Mouse (Mus musculus) gastrocnemius, postnatal 25 days (tissue): ENCODE measurements around the gene Wdr5b. TPM values are rescaled to one million over a fixed set of nuclear protein-coding genes. Genes with fewer than 3 reads are reported as not detected.
"Not testable (repeated sequence)": the region's sequence is repeated elsewhere in the genome, so short reads cannot be mapped to it uniquely, and the experiment has no call there.

Experiments used
- DNase-seq: peaks from one replicate; pipeline ENCODE4 v3.0.0; 2022
- long read RNA-seq, 2 experiments: library from polyadenylated mRNA; stranded (forward); transcript quantifications; one replicate each; pipeline ENCODE4 v2.0.0; 2021
- total RNA-seq, 2 experiments: library from RNA; stranded (reverse); gene quantifications; 1 replicate in 1 of 2; 2 replicates in 1 of 2; pipeline ENCODE4 v1.2.3; 2021

Wdr5b gene
- 1 to 10 TPM; 1.5 to 2.0 TPM for total RNA-seq
- long read RNA-seq, experiment 1: 0 reads
- long read RNA-seq, experiment 2, transcript Wdr5b-201 (1 exons, 2,739 nt): major isoform, 9 of 9 reads
- long read RNA-seq, experiment 2, partial matches to known transcripts: 0 of 9 reads
- long read RNA-seq, experiment 2, other reads (novel, unspliced or antisense): 0 of 9 reads

GRCm38 (mm10) chr16:36040640-36041624 is at the start of gene Wdr5b:
TSS of gene Wdr5b (plus strand) at chr16:36041190.
- DNase-seq: peak; percentile 93

- no peak for DNase-seq
Measured at GRCm38 (mm10) chr16:35992391-35992790, 48.6 kb upstream of the Wdr5b start.

GRCm38 (mm10) chr16:35993316-35993715 is 47.7 kb upstream of the Wdr5b start:
- DNase-seq: no peak

- not testable (repeated sequence) for DNase-seq
Measured at GRCm38 (mm10) chr16:35998852-35999251, 42.1 kb upstream of the Wdr5b start.

GRCm38 (mm10) chr16:36008396-36008795 is 32.6 kb upstream of the Wdr5b start:
- no peak for DNase-seq

GRCm38 (mm10) chr16:36016335-36016734 is 24.7 kb upstream of the Wdr5b start:
- no peak for DNase-seq

GRCm38 (mm10) chr16:36028120-36028519 is 12.9 kb upstream of the Wdr5b start:
- not testable (repeated sequence) for DNase-seq

GRCm38 (mm10) chr16:36041625-36042020 is 633 bp downstream of the Wdr5b start:
- DNase-seq: no peak

GRCm38 (mm10) chr16:36043073-36043472 is 2.1 kb downstream of the Wdr5b start:
- no peak for DNase-seq

- no peak for DNase-seq
Measured at GRCm38 (mm10) chr16:36043964-36044363, 3.0 kb downstream of the Wdr5b start.

- no peak for DNase-seq
Measured at GRCm38 (mm10) chr16:36047538-36047937, 6.5 kb downstream of the Wdr5b start.

- no peak for DNase-seq
Measured at GRCm38 (mm10) chr16:36051491-36051890, 10.5 kb downstream of the Wdr5b start.

- DNase-seq: no peak
Measured at GRCm38 (mm10) chr16:36053524-36054275, 12.7 kb downstream of the Wdr5b start.

- no peak for DNase-seq
Measured at GRCm38 (mm10) chr16:36054920-36055319, 13.9 kb downstream of the Wdr5b start.

- DNase-seq: no peak
Measured at GRCm38 (mm10) chr16:36056416-36056815, 15.4 kb downstream of the Wdr5b start.

- peak; percentile 26 for DNase-seq
Measured at GRCm38 (mm10) chr16:36057933-36058475, 17.0 kb downstream of the Wdr5b start.

GRCm38 (mm10) chr16:36062534-36062933 is 21.5 kb downstream of the Wdr5b start:
- not testable (repeated sequence) for DNase-seq

GRCm38 (mm10) chr16:36063315-36063714 is 22.3 kb downstream of the Wdr5b start:
- peak; percentile 15 for DNase-seq

- DNase-seq: no peak
Measured at GRCm38 (mm10) chr16:36064904-36065303, 23.9 kb downstream of the Wdr5b start.

GRCm38 (mm10) chr16:36067694-36068093 is 26.7 kb downstream of the Wdr5b start:
- no peak for DNase-seq

GRCm38 (mm10) chr16:36068356-36068755 is 27.4 kb downstream of the Wdr5b start:
- no peak for DNase-seq
